Mouse (Mus musculus) lung, postnatal 0 days (tissue): ENCODE measurements at regions not wholly inside any gene's neighbourhood (a gene's known extent, or its start where the extent isn't known, plus 50 kb on each side); places are given as distances from the start of the nearest gene placed in this dataset.

ENCODE experiments used
- ATAC-seq: fragments of 200-750 bp; cut with Nextera tagmentation; 2 replicates; pipeline ENCODE4 v1.8.0; 2017; ENCODE audit warnings: moderate library complexity
- DNase-seq: peaks from one replicate; pipeline ENCODE4 v3.0.0-alpha.2; 2016; ENCODE audit warnings: low spot score
- H3K27ac ChIP-seq: fragments of 300-500 bp; sonication (generic); 2 replicates; pipeline ENCODE4 v1.5.1; 2014; ENCODE audit warnings: antibody characterized with exemption, mild to moderate bottlenecking, low read length, mixed read lengths
- H3K27me3 ChIP-seq: fragments of 300-500 bp; sonication (generic); replicated peaks from 2 replicates; pipeline ENCODE4 v1.6.1; 2014; ENCODE audit warnings: low read length, mixed read lengths; ENCODE audit not compliant: insufficient read depth
- H3K36me3 ChIP-seq: fragments of 300-500 bp; sonication (generic); 2 replicates; pipeline ENCODE4 v1.6.1; 2014; ENCODE audit warnings: low read length, mixed read lengths; ENCODE audit not compliant: insufficient read depth
- H3K4me1 ChIP-seq: fragments of 300-500 bp; sonication (generic); 2 replicates; pipeline ENCODE4 v1.6.1; 2014; ENCODE audit warnings: antibody characterized with exemption, low read depth, low read length, mixed read lengths; ENCODE audit not compliant: insufficient read depth
- H3K4me2 ChIP-seq: fragments of 300-500 bp; sonication (generic); replicated peaks from 2 replicates; pipeline ENCODE4 v1.6.1; 2014; ENCODE audit warnings: low read depth, mild to moderate bottlenecking, low read length, moderate library complexity, mixed read lengths
- H3K4me3 ChIP-seq: fragments of 300-500 bp; sonication (generic); 2 replicates; pipeline ENCODE4 v1.5.1; 2014; ENCODE audit warnings: low read depth, low read length
- H3K9ac ChIP-seq: fragments of 300-500 bp; sonication (generic); replicated peaks from 2 replicates; pipeline ENCODE4 v1.6.1; 2014; ENCODE audit warnings: low read depth, mild to moderate bottlenecking
- H3K9me3 ChIP-seq: fragments of 300-500 bp; sonication (generic); 2 replicates; pipeline ENCODE4 v1.6.1; 2016; ENCODE audit warnings: low read length, mixed read lengths
- CTCF ChIP-seq: IDR thresholded peaks from 2 replicates; pipeline ENCODE4 v1.5.1; 2016; ENCODE audit warnings: antibody characterized with exemption, mild to moderate bottlenecking
- EP300 ChIP-seq: IDR thresholded peaks from 2 replicates; pipeline ENCODE4 v1.6.1; 2016; ENCODE audit warnings: antibody characterized with exemption, mild to moderate bottlenecking, control low read depth
- WGBS: fragments of 180-500 bp; shearing (Covaris S2); extraction: QIAGEN DNeasy Blood & Tissue Kit; methylation state at CpG from one replicate; pipeline ENCODE4 v1.1.7; 2014; 5-methylcytosine and 5-hydroxymethylcytosine counted together

- H3K4me1 ChIP-seq = no peaks in the 10 kb centered on the region
- no peak overlapping the region for H3K9ac ChIP-seq
- H3K27me3 ChIP-seq = no peaks in the 10 kb centered on the region
- no peak for TF ChIP-seq CTCF
- no peak for TF ChIP-seq EP300
- no peak overlapping the region for H3K4me3 ChIP-seq
- no peak for DNase-seq
- WGBS = 60% methylated on average over 11 of the region's 11 CpGs
- no peak for ATAC-seq
- no peaks in the 10 kb centered on the region for H3K36me3 ChIP-seq
- H3K9me3 ChIP-seq = no peaks in the 10 kb centered on the region
- H3K4me2 ChIP-seq = no peak overlapping the region
- no peak overlapping the region for H3K27ac ChIP-seq
These were observed 66.2 kb downstream of the Isl1 start for GRCm38 (mm10) chr13:116243272-116243784.

GRCm38 (mm10) chr13:116215101-116215500, 94.4 kb downstream of the Isl1 start:
- ATAC-seq = no peak
- Histone ChIP-seq H3K4me1 (no peaks in the 10 kb centered on the region), H3K27me3 (no peaks in the 10 kb centered on the region), H3K4me3 (no peak overlapping the region), H3K27ac (no peak overlapping the region), H3K9me3 (no peaks in the 10 kb centered on the region), H3K36me3 (no peaks in the 10 kb centered on the region), H3K4me2 (no peak overlapping the region), H3K9ac (no peak overlapping the region)
- WGBS = 23% methylated on average over 3 of the region's 3 CpGs
- DNase-seq = no peak
- TF ChIP-seq CTCF = no peak
- TF ChIP-seq EP300 = no peak

GRCm38 (mm10) chr13:116213843-116214829, 95.4 kb downstream of the Isl1 start:
- Histone ChIP-seq H3K27me3 (no peaks in the 10 kb centered on the region), H3K4me1 (no peaks in the 10 kb centered on the region), H3K36me3 (no peaks in the 10 kb centered on the region), H3K9me3 (no peaks in the 10 kb centered on the region), H3K4me2 (no peak overlapping the region), H3K4me3 (no peak overlapping the region), H3K9ac (no peak overlapping the region), H3K27ac (no peak overlapping the region)
- peak; percentile 17 for DNase-seq
- TF ChIP-seq EP300 = no peak
- TF ChIP-seq CTCF = no peak
- 0 out of 2 replicates have a peak, but pooled peaks have one; percentile 44 for ATAC-seq
- 41% methylated on average over 6 of the region's 6 CpGs for WGBS

GRCm38 (mm10) chr13:116201177-116201920, 108.1 kb downstream of the Isl1 start:
- Histone ChIP-seq H3K4me2 (peak overlapping the region; percentile 33; the same call in 1 of the 2 replicates), H3K36me3 (no peaks in the 10 kb centered on the region), H3K9ac (no peak overlapping the region), H3K9me3 (no peaks in the 10 kb centered on the region), H3K4me1 (no peaks in the 10 kb centered on the region), H3K27ac (no peak overlapping the region), H3K4me3 (no peak overlapping the region), H3K27me3 (no peaks in the 10 kb centered on the region)
- TF ChIP-seq EP300 (no peak), CTCF (no peak)
- peak; percentile 10 for DNase-seq
- 4% methylated on average over 11 of the region's 11 CpGs for WGBS
- ATAC-seq = no peak

GRCm38 (mm10) chr13:116187059-116187458, 122.4 kb downstream of the Isl1 start:
- 22% methylated on average over 7 of the region's 7 CpGs for WGBS
- Histone ChIP-seq H3K4me3 (no peak overlapping the region), H3K9me3 (no peaks in the 10 kb centered on the region), H3K36me3 (no peaks in the 10 kb centered on the region), H3K27me3 (no peaks in the 10 kb centered on the region), H3K9ac (no peak overlapping the region), H3K4me1 (no peaks in the 10 kb centered on the region), H3K27ac (no peak overlapping the region), H3K4me2 (0 out of 2 replicates have a peak overlapping the region, but pooled peaks have one; percentile 11)
- no peak for ATAC-seq
- TF ChIP-seq CTCF = no peak
- no peak for TF ChIP-seq EP300
- DNase-seq = peak; percentile 8

GRCm38 (mm10) chr13:116177781-116178180, 131.7 kb downstream of the Isl1 start:
- H3K27ac ChIP-seq = no peak overlapping the region
- no peaks in the 10 kb centered on the region for H3K36me3 ChIP-seq
- H3K4me3 ChIP-seq = no peak overlapping the region
- DNase-seq (no peak), ATAC-seq (no peak)
- no peaks in the 10 kb centered on the region for H3K27me3 ChIP-seq
- WGBS = 78% methylated on average over 3 of the region's 3 CpGs
- H3K4me1 ChIP-seq = no peaks in the 10 kb centered on the region
- no peak for TF ChIP-seq CTCF
- H3K9me3 ChIP-seq = no peaks in the 10 kb centered on the region
- no peak overlapping the region for H3K9ac ChIP-seq
- H3K4me2 ChIP-seq = no peak overlapping the region
